Mouse (Mus musculus) lung, embryonic 16.5 days (tissue): ENCODE data around the gene Zfp706. TPM values are rescaled to one million over a fixed set of nuclear protein-coding genes. Genes with fewer than 3 reads are reported as not detected.
A peak's percentile ranks its signal among the peaks of the same experiment; 100 is the strongest.

Source experiments
- ATAC-seq: fragments of 200-750 bp; cut with Nextera tagmentation; 2 replicates; pipeline ENCODE4 v1.8.0; 2017; ENCODE audit warnings: low read depth, mild to moderate bottlenecking, moderate library complexity
- H3K27ac ChIP-seq: fragments of 300-500 bp; sonication (generic); 2 replicates; pipeline ENCODE4 v1.5.1; 2014; ENCODE audit warnings: mild to moderate bottlenecking, control low read depth, low read length
- H3K27me3 ChIP-seq: fragments of 300-500 bp; sonication (generic); 2 replicates; pipeline ENCODE4 v1.6.1; 2014; ENCODE audit warnings: low read depth, low read length, mixed read lengths; ENCODE audit not compliant: control insufficient read depth, insufficient read depth
- H3K36me3 ChIP-seq: fragments of 300-500 bp; sonication (generic); 2 replicates; pipeline ENCODE4 v1.6.1; 2014; ENCODE audit warnings: low read length; ENCODE audit not compliant: control insufficient read depth, insufficient read depth
- H3K4me1 ChIP-seq: fragments of 300-500 bp; sonication (generic); replicated peaks from 2 replicates; pipeline ENCODE4 v1.6.1; 2014; ENCODE audit warnings: low read length, mixed read lengths; ENCODE audit not compliant: control insufficient read depth, insufficient read depth
- H3K4me2 ChIP-seq: fragments of 300-500 bp; sonication (generic); 2 replicates; pipeline ENCODE4 v1.6.1; 2014; ENCODE audit warnings: low read depth, low read length, control low read depth
- H3K4me3 ChIP-seq: fragments of 300-500 bp; sonication (generic); 2 replicates; pipeline ENCODE4 v1.5.1; 2014; ENCODE audit warnings: mild to moderate bottlenecking, low read length, control low read depth
- H3K9ac ChIP-seq: fragments of 300-500 bp; sonication (generic); 2 replicates; pipeline ENCODE4 v1.6.1; 2014; ENCODE audit warnings: low read length, control low read depth
- H3K9me3 ChIP-seq: fragments of 300-500 bp; sonication (generic); 2 replicates; pipeline ENCODE4 v1.6.1; 2016; ENCODE audit warnings: low read length; ENCODE audit not compliant: control insufficient read depth
- WGBS: fragments of 180-500 bp; shearing (Covaris S2); extraction: QIAGEN DNeasy Blood & Tissue Kit; methylation state at CpG from one replicate; pipeline ENCODE4 v1.1.7; 2014; 5-methylcytosine and 5-hydroxymethylcytosine counted together
- polyA plus RNA-seq: library from polyadenylated mRNA; unstranded; fragments of >200 nt; fragmentation: Nextera tagmentation; extraction: Ambion mirVana; gene quantifications from 2 replicates; pipeline ENCODE4 v1.2.1, GENCODE M21; 2015

Zfp706 gene
- polyA plus RNA-seq, 1 experiment from 2014 or later, result 452 TPM

- no peak overlapping the region for H3K27ac ChIP-seq
- H3K36me3 ChIP-seq, result no peaks in the 10 kb centered on the region
- H3K4me1 ChIP-seq, result no peaks in the 10 kb centered on the region; the same call in 1 of the 2 replicates
- H3K9me3 ChIP-seq, result no peaks in the 10 kb centered on the region
- 58% methylated on average over 4 of the region's 4 CpGs for WGBS
- no peak for ATAC-seq
- H3K4me2 ChIP-seq, result no peak overlapping the region
- H3K4me3 ChIP-seq, result no peak overlapping the region
- no peaks in the 10 kb centered on the region for H3K27me3 ChIP-seq
- H3K9ac ChIP-seq, result no peak overlapping the region
Measured at GRCm38 (mm10) chr15:36965743-36966142, 41.8 kb downstream of the Zfp706 start.

- Histone ChIP-seq H3K36me3 (no peaks in the 10 kb centered on the region), H3K27ac (no peak overlapping the region), H3K9me3 (no peaks in the 10 kb centered on the region), H3K4me1 (no peaks in the 10 kb centered on the region; the same call in 1 of the 2 replicates), H3K4me2 (no peak overlapping the region), H3K9ac (no peak overlapping the region), H3K4me3 (no peak overlapping the region), H3K27me3 (no peaks in the 10 kb centered on the region)
- 84% methylated on average over 6 of the region's 6 CpGs for WGBS
- no peak for ATAC-seq
Measured at GRCm38 (mm10) chr15:36962931-36963330, 44.6 kb downstream of the Zfp706 start.

GRCm38 (mm10) chr15:36960876-36961237, 46.7 kb downstream of the Zfp706 start:
- Histone ChIP-seq H3K27ac (no peak overlapping the region), H3K4me2 (no peak overlapping the region), H3K36me3 (no peaks in the 10 kb centered on the region), H3K9me3 (no peaks in the 10 kb centered on the region; the same call in 1 of the 2 replicates), H3K4me1 (no peaks in the 10 kb centered on the region; the same call in 1 of the 2 replicates), H3K27me3 (no peaks in the 10 kb centered on the region), H3K9ac (no peak overlapping the region), H3K4me3 (no peak overlapping the region)
- WGBS, result 77% methylated on average over 4 of the region's 4 CpGs
- no peak for ATAC-seq

- 50% methylated on average over 17 of the region's 17 CpGs for WGBS
- Histone ChIP-seq H3K27ac (no peak overlapping the region), H3K36me3 (no peaks in the 10 kb centered on the region), H3K4me2 (peak overlapping the region; percentile 8; the same call in 1 of the 2 replicates), H3K9me3 (no peaks in the 10 kb centered on the region; the same call in 1 of the 2 replicates), H3K27me3 (no peaks in the 10 kb centered on the region), H3K9ac (no peak overlapping the region), H3K4me1 (no peaks in the 10 kb centered on the region; the same call in 1 of the 2 replicates), H3K4me3 (no peak overlapping the region)
- ATAC-seq, result no peak
Measured at GRCm38 (mm10) chr15:36960010-36960875, 47.3 kb downstream of the Zfp706 start.

- H3K9ac ChIP-seq, result no peak overlapping the region
- ATAC-seq, result no peak
Measured at GRCm38 (mm10) chr15:36956221-36956620, 51.4 kb downstream of the Zfp706 start.

GRCm38 (mm10) chr15:36950258-36950657, 57.3 kb downstream of the Zfp706 start:
- 86% methylated on average over 2 of the region's 2 CpGs for WGBS
- Histone ChIP-seq H3K4me1 (no peaks in the 10 kb centered on the region), H3K27me3 (no peaks in the 10 kb centered on the region), H3K9ac (no peak overlapping the region), H3K9me3 (no peaks in the 10 kb centered on the region), H3K36me3 (no peaks in the 10 kb centered on the region), H3K27ac (no peak overlapping the region), H3K4me2 (no peak overlapping the region), H3K4me3 (no peak overlapping the region)
- ATAC-seq, result no peak

More at GRCm38 (mm10) chr15:36956221-36956620, 51.4 kb downstream of the Zfp706 start:
- Histone ChIP-seq H3K4me3 (no peak overlapping the region), H3K4me1 (no peaks in the 10 kb centered on the region; the same call in 1 of the 2 replicates), H3K27ac (no peak overlapping the region), H3K4me2 (no peak overlapping the region), H3K9me3 (no peaks in the 10 kb centered on the region; the same call in 1 of the 2 replicates), H3K36me3 (no peaks in the 10 kb centered on the region), H3K27me3 (no peaks in the 10 kb centered on the region)
- WGBS, result 79% methylated on average over 3 of the region's 3 CpGs

- Histone ChIP-seq H3K9ac (no peak overlapping the region), H3K27ac (no peak overlapping the region), H3K36me3 (no peaks in the 10 kb centered on the region), H3K4me1 (no peaks in the 10 kb centered on the region), H3K4me2 (peak overlapping the region; percentile 29; the same call in 1 of the 2 replicates), H3K4me3 (no peak overlapping the region), H3K27me3 (no peaks in the 10 kb centered on the region), H3K9me3 (no peaks in the 10 kb centered on the region)
- 70% methylated on average over 22 of the region's 22 CpGs for WGBS
- peak; percentile 58 for ATAC-seq
Measured at GRCm38 (mm10) chr15:36948866-36949546, 58.6 kb downstream of the Zfp706 start.
